Mouse (Mus musculus): ENCODE measurements at regions not wholly inside any gene's neighbourhood (a gene's known extent, or its start where the extent isn't known, plus 50 kb on each side); places are given as distances from the start of the nearest gene placed in this dataset.

DNA sequence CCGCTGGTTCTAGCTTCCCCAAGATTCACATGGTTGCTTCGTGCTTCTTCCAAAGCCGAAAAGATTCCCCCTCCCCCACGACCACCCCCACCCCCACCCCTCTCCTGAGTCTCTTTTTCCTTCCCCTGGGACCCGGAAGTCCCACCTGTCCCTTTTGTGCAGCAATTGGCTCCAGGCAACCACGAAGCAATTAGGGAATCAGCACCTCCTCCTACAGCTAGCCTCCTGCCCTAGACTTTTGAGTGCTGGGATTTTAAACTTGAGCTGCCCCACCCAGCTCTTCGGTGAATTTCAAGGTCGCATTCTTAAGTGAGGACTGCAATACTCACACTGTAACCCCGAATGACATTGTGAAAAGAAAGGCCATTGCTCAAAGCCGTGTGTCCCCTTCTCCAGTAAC, 445.9 kb downstream of the Etnk1 start:
- TF ChIP-seq CTCF (IDR thresholded peaks at IDR 0.05; ENCODE audit: control insufficient read depth, insufficient read depth, insufficient read length) (no peak), MYOD1 (IDR thresholded peaks at IDR 0.05; ENCODE audit: control insufficient read depth, insufficient read length, low read depth) (no peak), CEBPB (IDR thresholded peaks at IDR 0.05; ENCODE audit: low read depth) (no peak), USF1 (IDR thresholded peaks at IDR 0.05; ENCODE audit: low read depth) (no peak), MYOG (IDR thresholded peaks at IDR 0.05; ENCODE audit: control insufficient read depth, extremely low read depth, insufficient read length) (no peak), MAX (IDR thresholded peaks at IDR 0.05) (no peak), FOSL1 (IDR thresholded peaks at IDR 0.05; ENCODE audit: insufficient read depth, low read length, poor library complexity, severe bottlenecking) (no peak)
